Mouse (Mus musculus): ENCODE measurements around the gene 4833439L19Rik.

Gene 4833439L19Rik

DNA sequence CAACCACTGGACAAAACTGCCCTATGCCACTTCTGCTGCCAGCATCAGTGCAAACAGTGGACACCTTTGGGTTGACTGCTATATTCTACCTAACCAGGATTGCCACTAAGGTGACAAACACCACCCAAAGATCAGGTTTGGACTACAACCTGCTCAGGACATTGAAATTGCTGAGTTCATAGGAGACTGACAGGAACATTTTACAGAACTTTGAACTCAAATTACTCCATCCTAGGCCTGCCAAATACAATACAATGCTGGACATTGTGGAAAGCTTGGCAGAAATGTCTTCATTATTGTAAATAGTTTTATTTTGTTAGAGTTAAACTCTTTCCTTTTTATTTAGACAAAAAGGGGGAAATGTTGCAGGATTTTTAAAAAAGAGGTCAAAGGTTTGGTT, 44.1 kb downstream of the 4833439L19Rik start:
- no peak for DNase-seq (ENCODE audit: low spot score in 2 of 2)

DNA sequence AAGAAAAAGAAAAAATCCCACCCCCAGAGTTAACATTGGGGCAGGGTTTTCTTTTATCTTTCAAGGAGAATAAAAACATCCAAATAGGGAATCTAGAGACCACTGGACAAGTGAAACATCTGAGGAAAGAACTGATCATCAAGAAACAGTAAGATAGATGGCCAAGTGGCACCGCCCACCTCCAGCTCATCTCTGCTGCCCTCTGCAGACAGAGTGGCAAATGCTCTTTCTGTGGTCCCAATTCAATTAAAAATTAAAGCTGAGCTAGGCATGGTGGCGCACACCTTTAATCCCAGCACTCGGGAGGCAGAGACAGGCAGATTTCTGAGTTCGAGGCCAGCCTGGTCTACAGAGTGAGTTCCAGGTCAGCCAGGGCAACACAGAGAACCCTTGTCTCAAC, 45.0 kb downstream of the 4833439L19Rik start:
- no peak for DNase-seq (ENCODE audit: low spot score in 2 of 2)

DNA sequence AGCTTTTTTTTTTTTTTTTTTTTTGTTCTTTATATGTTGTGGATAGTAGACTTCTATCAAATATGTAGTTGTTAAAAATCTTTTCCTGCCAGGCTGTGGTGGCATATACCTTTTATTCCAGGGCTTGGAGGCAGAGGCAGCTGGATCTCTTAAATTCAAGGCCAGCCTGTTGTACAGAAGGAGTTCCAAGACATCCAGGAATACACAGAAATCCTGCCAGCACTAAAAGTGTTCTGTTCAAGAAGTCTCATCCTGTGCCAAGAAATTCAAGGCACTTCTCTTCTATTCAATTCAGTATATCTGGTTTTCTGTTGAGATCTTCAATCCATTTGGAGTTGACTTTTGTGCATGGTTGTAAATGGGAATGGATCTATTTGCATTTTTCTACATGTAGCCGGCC, 59.3 kb downstream of the 4833439L19Rik start:
- DNase-seq (ENCODE audit: low spot score in 2 of 2) = peak in 1 of 2 experiments; percentile 12

DNA sequence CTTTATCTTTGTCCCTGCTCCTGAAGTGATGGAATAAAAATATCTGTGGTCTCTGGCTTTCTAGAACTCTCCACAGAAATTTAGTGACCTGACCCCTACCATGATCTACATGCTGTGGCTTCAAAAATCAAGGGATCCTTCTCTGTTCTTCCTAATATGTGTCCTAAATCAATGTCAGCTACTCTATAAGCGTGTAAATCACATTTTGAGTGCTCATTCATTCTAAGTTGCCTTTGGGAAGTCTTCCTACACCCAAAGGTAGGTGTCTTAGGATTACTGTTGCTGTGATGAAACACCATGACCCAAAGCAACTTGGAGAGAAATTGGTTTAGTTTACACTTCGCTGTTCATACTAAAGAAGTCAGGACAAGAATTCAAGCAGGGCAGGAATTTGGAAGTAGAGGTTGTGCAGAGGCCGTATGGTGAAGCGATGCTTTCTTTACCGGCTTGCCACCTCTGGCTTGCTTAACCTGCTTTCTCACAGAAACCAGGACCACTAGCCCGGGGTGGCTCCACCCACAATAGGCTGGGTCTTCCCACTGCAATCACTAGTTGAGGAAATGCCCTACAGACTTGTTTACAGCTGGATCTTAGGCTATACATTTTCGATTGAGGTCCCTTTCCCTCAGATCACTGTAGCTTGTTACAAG, 60.5 kb downstream of the 4833439L19Rik start:
- DNase-seq (ENCODE audit: low spot score in 2 of 2) = no peak

DNA sequence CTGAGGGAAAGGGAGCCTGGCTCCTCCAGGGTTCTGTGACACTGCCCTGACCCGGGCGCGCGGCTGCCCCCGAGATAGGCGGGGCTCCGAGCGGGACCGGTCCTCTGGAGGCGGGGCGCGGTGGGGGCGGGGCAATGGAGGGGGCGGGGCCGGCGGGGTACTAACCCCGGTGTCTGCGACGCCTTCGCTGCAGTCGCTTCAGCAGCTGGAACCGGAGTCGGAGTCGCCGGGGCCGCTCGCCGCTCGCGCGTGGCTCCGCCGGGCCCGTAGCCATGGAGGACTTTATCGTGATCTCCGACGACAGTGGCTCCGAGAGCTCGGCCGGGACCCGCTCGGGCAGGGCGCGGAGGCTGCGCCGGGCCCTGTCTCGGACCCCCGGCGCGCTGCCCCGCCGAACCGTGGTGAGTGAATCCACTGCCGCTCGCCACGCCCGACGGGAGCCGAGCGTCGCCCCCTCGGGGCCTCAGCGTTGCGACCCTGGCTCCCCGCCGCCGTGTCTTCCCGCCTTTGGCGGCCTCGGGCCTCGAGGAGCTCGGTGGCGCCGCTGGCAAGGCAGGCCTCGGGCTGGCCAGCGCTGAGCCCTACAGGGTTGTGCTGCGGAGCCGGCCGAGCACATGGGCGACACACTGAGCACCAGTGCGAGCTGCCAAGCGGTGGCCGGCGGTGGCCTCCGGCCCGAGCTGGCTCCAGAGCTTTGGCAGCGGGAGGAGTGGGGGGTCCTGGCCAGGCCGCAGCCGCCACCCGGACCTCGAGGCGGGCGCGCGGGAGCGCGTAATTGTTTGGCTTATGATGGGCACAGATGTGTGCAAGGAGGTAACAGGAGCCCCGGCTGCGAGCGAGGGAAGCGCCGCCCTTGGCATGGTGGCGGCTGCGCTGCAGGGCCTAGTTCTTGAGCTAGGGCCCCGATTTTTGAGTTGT, 61.4 kb downstream of the 4833439L19Rik start, which contains the start of gene Simc1:
TSS of gene Simc1 (plus strand) at position 176 of the 918 bp plus-strand sequence.
- peak; percentile 22 to 37 for DNase-seq (ENCODE audit: low spot score in 2 of 2)

DNA sequence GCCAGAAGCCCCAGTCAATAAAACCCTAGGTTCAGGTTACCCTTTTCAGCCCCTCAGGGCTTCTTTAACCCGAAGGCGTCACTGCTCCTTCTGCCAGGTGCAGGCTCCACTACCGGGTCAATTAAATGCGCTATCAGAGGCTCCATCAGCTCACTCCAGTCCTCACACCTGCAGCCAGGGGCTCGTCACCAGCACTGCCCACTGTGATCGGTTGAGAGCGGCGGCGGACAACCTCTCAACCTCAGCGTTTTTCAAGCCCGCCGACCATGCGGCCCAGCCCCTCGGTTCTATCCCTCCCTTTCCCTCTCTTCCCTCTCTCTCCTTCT, 62.0 kb downstream of the 4833439L19Rik start:
- no peak for DNase-seq (ENCODE audit: low spot score in 2 of 2)

DNA sequence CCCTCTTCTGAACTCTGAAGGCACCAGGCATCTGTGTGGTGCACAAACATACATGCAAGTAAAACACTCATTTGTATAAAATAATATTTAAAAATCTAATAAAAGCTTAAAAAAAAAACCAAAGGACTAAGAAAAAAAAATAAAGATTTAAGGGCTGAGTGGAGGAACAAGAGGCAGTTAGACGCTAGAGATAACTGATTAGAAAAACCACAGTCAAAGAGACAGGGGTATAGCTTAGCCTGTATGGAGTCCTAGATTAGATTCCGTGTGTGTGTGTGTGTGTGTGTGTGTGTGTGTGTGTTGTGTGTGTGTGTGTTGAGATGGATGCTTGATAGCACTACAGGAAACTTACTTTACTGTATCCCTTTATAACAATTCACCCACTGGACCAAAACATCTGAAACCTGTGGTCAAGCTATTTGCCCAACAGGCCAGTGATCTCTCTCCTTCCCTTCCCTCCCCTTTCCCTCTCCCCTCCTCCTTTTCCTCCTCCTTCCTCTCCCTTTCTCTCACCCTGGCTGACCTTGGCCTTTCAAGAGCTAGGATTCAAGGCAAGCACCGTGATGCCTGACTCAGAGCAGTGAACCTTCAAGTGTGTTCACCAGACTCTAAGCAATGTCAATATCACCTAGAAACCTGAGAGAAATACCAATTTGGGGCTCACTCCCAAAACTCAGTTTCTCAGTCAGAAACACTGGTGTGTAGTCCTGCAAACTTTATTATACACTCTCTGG, 63.1 kb downstream of the 4833439L19Rik start:
- no peak for DNase-seq (ENCODE audit: low spot score in 2 of 2)

DNA sequence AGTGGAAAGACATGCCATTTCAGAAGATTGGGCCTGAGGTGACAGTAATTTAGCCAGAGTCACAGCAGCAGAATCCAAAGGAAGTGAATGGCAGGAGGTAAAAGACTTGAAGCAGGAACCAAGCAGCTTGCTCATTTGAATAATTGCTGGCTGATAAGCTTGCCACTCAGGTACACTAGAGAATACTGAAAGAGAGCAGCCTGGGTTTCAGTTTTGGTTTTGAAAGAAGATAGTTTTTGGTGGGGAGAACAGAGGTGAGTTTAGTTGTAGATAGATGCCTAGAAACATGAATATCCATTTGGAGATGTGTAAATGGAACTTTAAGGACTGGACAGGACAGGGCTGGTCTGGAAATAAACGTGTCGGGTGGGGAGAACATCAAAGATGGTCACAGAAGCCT, 63.9 kb downstream of the 4833439L19Rik start:
- no peak for DNase-seq (ENCODE audit: low spot score in 2 of 2)
